Mouse (Mus musculus): ENCODE results near the gene Olfr659. TPM values are rescaled to one million over a fixed set of nuclear protein-coding genes. Genes with fewer than 3 reads are reported as not detected.

Gene Olfr659
- polyA plus RNA-seq (2015; fragmentation: Nextera tagmentation; extraction: Ambion mirVana): not detected in 2 replicates

DNA sequence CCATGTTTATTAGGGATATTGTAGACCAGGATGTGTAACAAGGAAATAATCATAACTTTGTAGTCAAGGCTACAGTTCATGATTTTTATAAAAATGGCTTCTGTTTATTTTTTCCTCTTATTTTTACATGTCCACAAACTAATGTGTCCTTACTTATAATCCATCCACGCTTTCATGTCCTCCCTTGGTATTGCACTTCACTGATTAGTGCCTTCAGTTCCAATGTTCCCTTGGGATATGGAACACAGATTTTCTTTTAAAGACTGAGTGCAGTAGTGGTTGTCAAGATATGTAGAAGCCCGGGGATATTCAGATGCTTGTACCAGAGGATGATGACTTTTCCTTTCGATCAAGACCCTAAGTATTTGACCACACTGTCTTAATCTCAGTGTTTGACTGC lies at the start of gene Olfr659:
Gene Olfr659, plus strand, starts transcription at position 301 of the 400 bp plus-strand sequence.
- no peak for DNase-seq (ENCODE audit: low spot score)

- DNase-seq (ENCODE audit: low spot score): no peak
These were observed 42.1 kb upstream of the Olfr659 start, which contains the start of gene Olfr657 for GRCm38 (mm10) chr7:104624494-104624893. Gene Olfr657, plus strand, starts transcription at chr7:104624794.

- DNase-seq (ENCODE audit: low spot score): peak; percentile 18
These were observed 19.6 kb upstream of the Olfr659 start, which contains the start of gene Olfr658 for GRCm38 (mm10) chr7:104646841-104647482. Gene Olfr658, minus strand, starts transcription at chr7:104647305.

GRCm38 (mm10) chr7:104686201-104686600 lies 19.6 kb downstream of the Olfr659 start, which contains the start of gene Olfr661:
Gene Olfr661, plus strand, starts transcription at chr7:104686501.
- DNase-seq (ENCODE audit: low spot score): no peak

Other genes starting within 250 kb of the Olfr659 start
- 15.3 and 17.9 TPM in 2 replicates for gene Trim30a, start 201.6 kb upstream of the Olfr659 start, polyA plus RNA-seq (2015; fragmentation: Nextera tagmentation; extraction: Ambion mirVana)
- 4.9 and 5.8 TPM in 2 replicates for gene Trim30d, start 158.9 kb upstream of the Olfr659 start, polyA plus RNA-seq (2015; fragmentation: Nextera tagmentation; extraction: Ambion mirVana)
- not detected in 2 replicates for gene Olfr651, start 116.6 kb upstream of the Olfr659 start, polyA plus RNA-seq (2015; fragmentation: Nextera tagmentation; extraction: Ambion mirVana)
- gene Olfr652, start 105.9 kb upstream of the Olfr659 start, polyA plus RNA-seq (2015; fragmentation: Nextera tagmentation; extraction: Ambion mirVana): not detected in 2 replicates
- not detected in 2 replicates for gene Olfr653, start 89.4 kb upstream of the Olfr659 start, polyA plus RNA-seq (2015; fragmentation: Nextera tagmentation; extraction: Ambion mirVana)
- gene Olfr654, start 79.7 kb upstream of the Olfr659 start, polyA plus RNA-seq (2015; fragmentation: Nextera tagmentation; extraction: Ambion mirVana): not detected in 2 replicates
- not detected in 2 replicates for gene Olfr655, start 65.0 kb upstream of the Olfr659 start, polyA plus RNA-seq (2015; fragmentation: Nextera tagmentation; extraction: Ambion mirVana)
- gene Olfr656, start 52.8 kb upstream of the Olfr659 start, polyA plus RNA-seq (2015; fragmentation: Nextera tagmentation; extraction: Ambion mirVana): not detected in 2 replicates
- gene Olfr657, start 42.0 kb upstream of the Olfr659 start, polyA plus RNA-seq (2015; fragmentation: Nextera tagmentation; extraction: Ambion mirVana): not detected in 2 replicates
- not detected in 2 replicates for gene Olfr658, start 19.4 kb upstream of the Olfr659 start, polyA plus RNA-seq (2015; fragmentation: Nextera tagmentation; extraction: Ambion mirVana)
- gene Olfr661, start 19.7 kb downstream of the Olfr659 start, polyA plus RNA-seq (2015; fragmentation: Nextera tagmentation; extraction: Ambion mirVana): not detected in 2 replicates
- not detected in 2 replicates for gene Usp17le, start 110.7 kb downstream of the Olfr659 start, polyA plus RNA-seq (2015; fragmentation: Nextera tagmentation; extraction: Ambion mirVana)
- gene Usp17lb, start 175.8 kb downstream of the Olfr659 start, polyA plus RNA-seq (2015; fragmentation: Nextera tagmentation; extraction: Ambion mirVana): not detected in 2 replicates
- not detected in 2 replicates for gene Usp17la, start 190.3 kb downstream of the Olfr659 start, polyA plus RNA-seq (2015; fragmentation: Nextera tagmentation; extraction: Ambion mirVana)
- not detected in 2 replicates for gene Olfr665, start 211.3 kb downstream of the Olfr659 start, polyA plus RNA-seq (2015; fragmentation: Nextera tagmentation; extraction: Ambion mirVana)
- not detected in 2 replicates for gene Olfr666, start 229.2 kb downstream of the Olfr659 start, polyA plus RNA-seq (2015; fragmentation: Nextera tagmentation; extraction: Ambion mirVana)

Measured in thymus, postnatal 0 days (tissue).